Mouse (Mus musculus): ENCODE results near the gene Srp14.

Gene Srp14

GRCm38 (mm10) chr2:118490241-118491091 is 11.0 kb upstream of the Srp14 start:
- no peak for DNase-seq (ENCODE audit: low read depth)

GRCm38 (mm10) chr2:118487806-118488205 is 8.3 kb upstream of the Srp14 start:
- DNase-seq (ENCODE audit: low read depth), result no peak

GRCm38 (mm10) chr2:118486933-118487332 is 7.4 kb upstream of the Srp14 start:
- DNase-seq (ENCODE audit: low read depth), result no peak

GRCm38 (mm10) chr2:118485415-118485814 is 5.9 kb upstream of the Srp14 start:
- DNase-seq (ENCODE audit: low read depth), result no peak

GRCm38 (mm10) chr2:118484386-118484898 is 4.9 kb upstream of the Srp14 start:
- no peak for DNase-seq (ENCODE audit: low read depth)

GRCm38 (mm10) chr2:118483032-118483431 is 3.5 kb upstream of the Srp14 start:
- no peak for DNase-seq (ENCODE audit: low read depth)

GRCm38 (mm10) chr2:118480886-118481285 is 1.4 kb upstream of the Srp14 start:
- DNase-seq (ENCODE audit: low read depth), result no peak

GRCm38 (mm10) chr2:118478833-118479549 is 520 bp downstream of the Srp14 start:
- no peak for DNase-seq (ENCODE audit: low read depth)

- no peak for DNase-seq (ENCODE audit: low read depth)
Observed at GRCm38 (mm10) chr2:118468354-118468753, 11.2 kb downstream of the Srp14 start.

- DNase-seq (ENCODE audit: low read depth), result no peak
Observed at GRCm38 (mm10) chr2:118466601-118467000, 12.9 kb downstream of the Srp14 start.

GRCm38 (mm10) chr2:118465894-118466293 is 13.6 kb downstream of the Srp14 start:
- no peak for DNase-seq (ENCODE audit: low read depth)

- no peak for DNase-seq (ENCODE audit: low read depth)
Observed at GRCm38 (mm10) chr2:118464450-118464849, 15.1 kb downstream of the Srp14 start.

GRCm38 (mm10) chr2:118463480-118463879 is 16.0 kb downstream of the Srp14 start:
- no peak for DNase-seq (ENCODE audit: low read depth)

- no peak for DNase-seq (ENCODE audit: low read depth)
Observed at GRCm38 (mm10) chr2:118461480-118462165, 17.9 kb downstream of the Srp14 start.

GRCm38 (mm10) chr2:118457463-118458261 is 21.8 kb downstream of the Srp14 start:
- no peak for DNase-seq (ENCODE audit: low read depth)

- no peak for DNase-seq (ENCODE audit: low read depth)
Observed at GRCm38 (mm10) chr2:118457029-118457428, 22.5 kb downstream of the Srp14 start.

- no peak for DNase-seq (ENCODE audit: low read depth)
Observed at GRCm38 (mm10) chr2:118451056-118451455, 28.5 kb downstream of the Srp14 start.

GRCm38 (mm10) chr2:118448181-118448580 is 31.3 kb downstream of the Srp14 start:
- DNase-seq (ENCODE audit: low read depth), result no peak

GRCm38 (mm10) chr2:118445696-118446674 is 33.5 kb downstream of the Srp14 start:
- no peak for DNase-seq (ENCODE audit: low read depth)

GRCm38 (mm10) chr2:118442723-118443122 is 36.8 kb downstream of the Srp14 start:
- no peak for DNase-seq (ENCODE audit: low read depth)

All from fibroblast of lung, adult 2 months (primary cell).